Mouse (Mus musculus) colon, adult 2 months (tissue): Measurements from ENCODE around the gene Usb1. TPM values are rescaled to one million over a fixed set of nuclear protein-coding genes. Genes with fewer than 3 reads are reported as not detected.

Source experiments
- polyA plus RNA-seq: library from polyadenylated mRNA; depleted of rRNA; stranded (reverse); fragments of >200 nt; gene quantifications from 2 replicates; pipeline ENCODE4 v1.2.3, GENCODE M21; 2012; rRNA removed

The Usb1 gene
- 25.7 and 38.3 TPM in 2 replicates for polyA plus RNA-seq

GRCm38 (mm10) chr8:95331720-95332436 is at the start of gene Usb1, which contains the start of gene Zfp319:
Gene Usb1 (plus strand): TSS chr8:95332284.
Gene Zfp319 (minus strand): TSS chr8:95331950.

DNA sequence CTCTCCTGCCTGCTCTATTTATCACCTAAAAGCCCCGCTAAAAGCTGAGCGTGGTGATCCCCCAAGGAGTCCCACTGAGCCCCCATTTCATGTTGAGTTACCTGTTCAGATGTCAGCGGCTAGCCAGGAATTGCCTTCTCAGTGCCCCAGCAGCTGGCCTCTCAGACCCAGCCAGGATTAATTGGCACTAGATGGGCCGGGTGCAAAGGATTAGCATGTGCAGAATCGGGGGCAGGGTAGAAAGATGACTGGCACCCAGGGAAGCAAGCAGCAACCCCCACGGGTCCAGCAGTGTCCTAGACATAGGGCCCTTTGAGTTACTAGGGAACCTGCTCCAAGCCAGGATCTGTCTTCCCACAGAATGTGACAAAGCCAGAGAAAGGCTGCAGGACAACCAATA is 25.7 kb upstream of the Usb1 start, which contains the start of gene Cngb1:
Cngb1 (minus strand) TSS at position 155 of the 400 bp plus-strand sequence.

GRCm38 (mm10) chr8:95310342-95310970 is 21.6 kb upstream of the Usb1 start, which contains the start of gene Tepp:
Gene Tepp (plus strand): TSS chr8:95310566.

DNA sequence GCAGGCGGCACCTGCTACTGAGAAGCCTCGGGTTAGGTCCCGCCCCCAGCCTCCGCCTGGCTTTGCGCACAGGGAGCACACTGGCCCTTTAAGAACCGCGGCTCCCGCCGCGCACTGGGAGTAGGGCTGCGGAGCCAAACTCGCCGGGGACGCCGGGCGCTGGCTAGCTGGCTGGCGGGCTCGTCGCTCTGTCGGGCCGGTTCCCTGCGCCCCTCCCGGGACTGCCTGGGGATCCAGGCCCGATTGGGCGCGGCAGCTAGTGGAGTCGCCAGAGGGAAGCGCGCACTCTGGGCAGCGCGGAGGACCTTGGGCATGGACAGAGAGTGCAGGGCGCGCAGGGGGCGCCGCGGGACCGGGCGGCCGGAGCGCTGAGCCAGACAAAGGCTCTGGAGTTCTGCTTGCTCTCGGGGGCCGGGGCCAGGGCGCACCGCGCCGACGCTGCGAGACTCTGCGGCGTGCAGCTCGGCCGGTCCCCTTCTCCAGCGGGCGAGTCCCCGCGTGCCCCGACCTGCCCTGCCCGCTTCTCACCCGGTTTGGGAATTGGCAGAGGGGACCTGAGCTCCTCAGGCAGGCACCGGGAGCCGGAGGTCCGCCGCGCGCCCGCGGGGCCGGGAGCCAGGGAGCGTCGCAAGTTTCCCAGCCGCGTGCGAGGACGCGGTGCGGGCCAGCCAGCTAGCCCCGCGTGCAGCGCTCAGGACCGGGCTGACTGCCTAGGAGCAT is 20.2 kb downstream of the Usb1 start, which contains the start of gene Mmp15:
Mmp15 (plus strand) TSS at position 118 of the 720 bp plus-strand sequence.

Other genes with a start within 250 kb of the Usb1 start
- 46.0 and 55.8 TPM in 2 replicates for gene Kifc3, start 129.5 kb upstream of the Usb1 start, polyA plus RNA-seq
- 0.22 and 0.38 TPM in 2 replicates for gene Cngb1, start 25.7 kb upstream of the Usb1 start, polyA plus RNA-seq
- 0.56 TPM in 1 of 2 replicates, not detected in the other for gene Tepp, start 21.7 kb upstream of the Usb1 start, polyA plus RNA-seq
- gene Zfp319, start 334 bp upstream of the Usb1 start, polyA plus RNA-seq: 11.6 and 11.7 TPM in 2 replicates
- gene Mmp15, start 20.0 kb downstream of the Usb1 start, polyA plus RNA-seq: 103 and 104 TPM in 2 replicates
- 39.2 and 55.8 TPM in 2 replicates for gene Cfap20, start 102.6 kb downstream of the Usb1 start, polyA plus RNA-seq
- 9.8 and 10.3 TPM in 2 replicates for gene Csnk2a2, start 157.8 kb downstream of the Usb1 start, polyA plus RNA-seq
- gene Ccdc113, start 201.8 kb downstream of the Usb1 start, polyA plus RNA-seq: not detected in 2 replicates
- gene Prss54, start 244.1 kb downstream of the Usb1 start, polyA plus RNA-seq: not detected in 2 replicates